22 mouse cellular contexts compared by ENCODE assay signal in genomic region chr2:80247466-80247865, GRCm38 (mm10). TPM values are rescaled to one million over a fixed set of nuclear protein-coding genes. Genes with fewer than 3 reads are reported as not detected.
"Had no signal": no experiment of that assay in that cellular context is flagged by ENCODE, and none has a peak within 500 bp of the region (broad histone marks: within the 10 kb centered on the region; RNA-seq: fewer than 3 reads in every experiment).

No protein-coding gene starts in this region.

- H3K9me3 ChIP-seq: limb, embryonic 15.5 days; midbrain, embryonic 10.5 days; neural tube, embryonic 13.5 days; stomach, embryonic 15.5 days had no signal

- H3K4me1 ChIP-seq: limb, embryonic 15.5 days; midbrain, embryonic 10.5 days; neural tube, embryonic 13.5 days; stomach, embryonic 15.5 days had no signal

- H3K4me3 ChIP-seq: layer of hippocampus, adult 2 months; limb, embryonic 15.5 days; midbrain, embryonic 10.5 days; neural tube, embryonic 13.5 days; stomach, embryonic 15.5 days had no signal

- ATAC-seq: midbrain, embryonic 16.5 days had no signal

- DNase-seq: kidney, adult 11 months; kidney, postnatal 10 days; kidney, postnatal 4 days; left cerebral cortex, postnatal 4 days; lung, adult 18-20 months; retina, postnatal 1 day; right cerebral cortex, postnatal 14 days; thymus, adult 2 months; thymus, postnatal 25 days had no signal

- H3K27ac ChIP-seq: layer of hippocampus, adult 2 months; limb, embryonic 15.5 days; liver, embryonic 14.5 days; midbrain, embryonic 10.5 days; neural tube, embryonic 13.5 days; stomach, embryonic 15.5 days had no signal

- H3K36me3 ChIP-seq: limb, embryonic 15.5 days; midbrain, embryonic 10.5 days; neural tube, embryonic 13.5 days; stomach, embryonic 15.5 days had no signal

- H3K4me2 ChIP-seq: limb, embryonic 15.5 days; neural tube, embryonic 13.5 days; stomach, embryonic 15.5 days had no signal

- H3K9ac ChIP-seq: limb, embryonic 15.5 days; liver, embryonic 14.5 days; neural tube, embryonic 13.5 days; stomach, embryonic 15.5 days had no signal

- H3K27me3 ChIP-seq: limb, embryonic 15.5 days; neural tube, embryonic 13.5 days; stomach, embryonic 15.5 days had no signal

RNA-seq across cellular contexts. Expression of gene Prdx6b, which starts 44.8 kb away (rescaled TPM):
- total RNA-seq: layer of hippocampus, adult 2 months; layer of hippocampus, postnatal 10 days; left cerebral cortex, adult 18-20 months; left cerebral cortex, postnatal 10 days; left cerebral cortex, postnatal 4 days had no signal
- polyA plus RNA-seq: limb, embryonic 15.5 days; liver, embryonic 14.5 days; lung, embryonic 16.5 days; midbrain, embryonic 10.5 days; midbrain, embryonic 16.5 days; neural tube, embryonic 13.5 days; spleen, adult 2 months; thymus, adult 2 months; urinary bladder, adult 2 months had no signal
